Mouse (Mus musculus): ENCODE measurements at regions not wholly inside any gene's neighbourhood (a gene's known extent, or its start where the extent isn't known, plus 50 kb on each side); places are given as distances from the start of the nearest gene placed in this dataset.
"Not testable (repeated sequence)": the region's sequence is repeated elsewhere in the genome, so short reads cannot be mapped to it uniquely, and the experiment has no call there.

DNA sequence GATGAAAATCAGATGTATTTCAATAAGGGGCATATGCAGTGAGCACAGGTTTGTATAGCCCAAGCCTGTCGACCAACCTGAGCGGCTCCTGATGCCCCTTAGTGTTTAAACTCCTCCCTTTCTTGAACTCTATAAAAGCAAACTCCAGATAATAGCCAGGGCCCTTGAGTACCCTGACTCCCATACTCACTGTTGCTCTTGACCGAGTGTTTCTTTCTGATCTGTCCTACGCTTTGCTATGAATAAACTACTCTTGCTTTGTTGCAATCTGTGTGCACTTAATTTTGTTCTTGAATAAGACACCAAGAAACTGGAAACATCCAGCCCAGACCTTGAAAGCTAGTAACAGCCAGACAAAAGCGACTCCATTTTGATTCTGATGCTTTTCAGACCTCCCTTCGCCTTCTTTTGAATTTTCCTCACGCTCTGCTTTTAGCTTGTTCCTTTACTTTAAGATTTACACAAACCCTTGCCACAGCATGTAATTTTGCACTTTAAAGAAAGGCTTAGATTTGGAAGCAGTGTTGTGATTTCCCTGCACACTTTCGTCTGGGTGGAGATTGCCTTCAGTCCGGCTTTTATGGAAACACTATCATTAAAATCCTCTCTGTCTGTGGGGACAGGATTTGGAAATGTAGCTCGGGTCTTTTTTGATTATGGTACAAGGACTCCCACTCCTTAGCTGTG lies 149.1 kb downstream of the Gm5426 start:
- Histone ChIP-seq H3K36me3 (no peaks in the 10 kb centered on the region), H3K9me3 (no peaks in the 10 kb centered on the region), H3K4me1 (peaks cover 7% of the 10 kb centered on the region), H3K4me3 (no peak overlapping the region), H3K4me2 (no peak overlapping the region), H3K27me3 (no peaks in the 10 kb centered on the region), H3K9ac (no peak overlapping the region), H3K27ac (no peak overlapping the region)
- no peak for ATAC-seq (ENCODE audit: insufficient number of reproducible peaks, insufficient read depth, low FRiP score, low TSS enrichment, low read depth)
- 57% methylated on average over 10 of the region's 10 CpGs for WGBS

GRCm38 (mm10) chr10:96286094-96286485 lies 149.7 kb downstream of the Gm5426 start:
- Histone ChIP-seq H3K4me1 (peaks cover 7% of the 10 kb centered on the region), H3K36me3 (no peaks in the 10 kb centered on the region), H3K27me3 (no peaks in the 10 kb centered on the region), H3K4me3 (no peak overlapping the region), H3K4me2 (no peak overlapping the region), H3K9ac (no peak overlapping the region), H3K9me3 (no peaks in the 10 kb centered on the region), H3K27ac (0 out of 2 replicates have a peak overlapping the region, but pooled peaks have one; percentile 2)
- WGBS, result 63% methylated on average over 2 of the region's 2 CpGs
- no peak for ATAC-seq (ENCODE audit: insufficient number of reproducible peaks, insufficient read depth, low FRiP score, low TSS enrichment, low read depth)

DNA sequence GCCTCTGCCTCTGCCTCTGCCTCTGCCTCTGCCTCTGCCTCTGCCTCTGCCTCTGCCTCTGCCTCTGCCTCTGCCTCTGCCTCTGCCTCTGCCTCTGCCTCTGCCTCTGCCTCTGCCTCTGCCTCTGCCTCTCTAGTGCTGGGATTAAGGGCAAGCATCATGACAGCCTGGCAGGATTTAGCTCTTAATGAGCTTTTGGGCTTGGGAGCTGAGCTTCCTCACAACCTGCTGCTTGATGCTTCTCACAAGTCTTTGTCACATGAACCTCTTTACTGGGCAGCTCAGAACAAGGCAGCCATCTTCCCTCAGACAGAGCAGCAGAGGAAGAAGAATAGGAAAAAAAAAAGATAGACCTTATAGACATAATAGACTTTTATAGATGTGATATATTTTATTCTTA lies 152.6 kb downstream of the Gm5426 start:
- H3K27me3 ChIP-seq; H3K9ac ChIP-seq; H3K9me3 ChIP-seq; H3K4me2 ChIP-seq; H3K27ac ChIP-seq; ATAC-seq (ENCODE audit: insufficient number of reproducible peaks, insufficient read depth, low FRiP score, low TSS enrichment, low read depth); H3K4me3 ChIP-seq; H3K36me3 ChIP-seq; H3K4me1 ChIP-seq: not testable (repeated sequence)

GRCm38 (mm10) chr10:96293622-96294021 lies 157.2 kb downstream of the Gm5426 start:
- Histone ChIP-seq H3K9ac (no peak overlapping the region), H3K4me2 (peak overlapping the region; percentile 7; the same call in 1 of the 2 replicates), H3K9me3 (no peaks in the 10 kb centered on the region), H3K4me1 (peaks cover 15% of the 10 kb centered on the region), H3K4me3 (no peak overlapping the region), H3K36me3 (no peaks in the 10 kb centered on the region), H3K27me3 (no peaks in the 10 kb centered on the region), H3K27ac (no peak overlapping the region)
- no peak for ATAC-seq (ENCODE audit: insufficient number of reproducible peaks, insufficient read depth, low FRiP score, low TSS enrichment, low read depth)
- WGBS, result 32% methylated on average over 7 of the region's 7 CpGs

DNA sequence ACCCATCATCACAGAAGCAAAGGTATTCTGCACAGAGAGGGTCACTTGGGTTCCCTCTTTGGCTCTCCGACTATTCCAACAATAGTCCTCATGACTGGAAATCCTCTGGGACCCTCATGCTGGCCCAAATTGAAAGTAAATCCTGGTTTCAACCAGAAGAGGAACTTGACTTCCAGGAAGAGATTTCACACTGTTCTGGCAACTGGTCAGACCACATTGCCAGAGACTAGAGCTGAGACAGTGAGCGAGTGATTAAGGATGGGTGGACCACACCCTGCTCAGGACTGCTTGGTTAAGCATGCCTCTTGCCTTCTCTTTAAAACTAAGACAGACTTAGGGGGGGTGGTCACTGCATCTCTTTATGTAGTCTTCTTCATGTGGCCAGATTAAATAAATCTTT lies 158.3 kb downstream of the Gm5426 start:
- no peak overlapping the region for H3K27ac ChIP-seq
- H3K36me3 ChIP-seq, result no peaks in the 10 kb centered on the region
- H3K27me3 ChIP-seq, result no peaks in the 10 kb centered on the region
- H3K4me1 ChIP-seq, result peaks cover 15% of the 10 kb centered on the region
- 64% methylated on average over 2 of the region's 2 CpGs for WGBS
- ATAC-seq (ENCODE audit: insufficient number of reproducible peaks, insufficient read depth, low FRiP score, low TSS enrichment, low read depth), result no peak
- no peak overlapping the region for H3K4me2 ChIP-seq
- no peak overlapping the region for H3K9ac ChIP-seq
- H3K4me3 ChIP-seq, result no peak overlapping the region
- no peaks in the 10 kb centered on the region for H3K9me3 ChIP-seq

DNA sequence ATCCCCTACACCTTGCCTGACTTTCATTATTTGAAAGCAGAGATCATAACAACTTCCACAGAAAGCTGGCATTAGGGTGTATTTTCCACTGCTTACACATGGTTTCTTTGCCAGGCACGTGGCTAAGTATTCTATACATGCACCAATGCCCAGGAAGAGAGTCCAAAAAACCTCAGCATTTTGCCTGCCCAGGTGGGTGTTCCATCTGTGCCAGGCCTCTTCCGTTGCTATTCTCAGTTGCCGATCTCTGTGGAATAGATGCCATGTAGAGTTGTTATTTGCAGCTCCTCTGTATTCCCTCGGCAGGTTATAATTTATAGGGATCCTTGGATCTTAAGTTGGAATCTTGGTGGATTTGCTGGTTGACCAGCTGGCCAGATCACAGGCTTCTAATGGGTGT lies 161.3 kb downstream of the Gm5426 start:
- Histone ChIP-seq H3K9ac (no peak overlapping the region), H3K9me3 (no peaks in the 10 kb centered on the region), H3K4me1 (peaks cover 18% of the 10 kb centered on the region), H3K4me2 (no peak overlapping the region), H3K27ac (no peak overlapping the region), H3K36me3 (no peaks in the 10 kb centered on the region), H3K27me3 (no peaks in the 10 kb centered on the region), H3K4me3 (no peak overlapping the region)
- WGBS, result 85% methylated on average over 4 of the region's 4 CpGs
- ATAC-seq (ENCODE audit: insufficient number of reproducible peaks, insufficient read depth, low FRiP score, low TSS enrichment, low read depth), result no peak

GRCm38 (mm10) chr10:96298566-96298965 lies 162.2 kb downstream of the Gm5426 start:
- WGBS, result 75% methylated on average over 5 of the region's 5 CpGs
- no peak for ATAC-seq (ENCODE audit: insufficient number of reproducible peaks, insufficient read depth, low FRiP score, low TSS enrichment, low read depth)
- Histone ChIP-seq H3K36me3 (no peaks in the 10 kb centered on the region), H3K9me3 (no peaks in the 10 kb centered on the region), H3K4me1 (peaks cover 18% of the 10 kb centered on the region), H3K9ac (no peak overlapping the region), H3K4me2 (no peak overlapping the region), H3K4me3 (no peak overlapping the region), H3K27ac (no peak overlapping the region), H3K27me3 (no peaks in the 10 kb centered on the region)

- no peaks in the 10 kb centered on the region for H3K36me3 ChIP-seq
- H3K4me1 ChIP-seq, result peaks cover 34% of the 10 kb centered on the region
- 39% methylated on average over 7 of the region's 7 CpGs for WGBS
- H3K27me3 ChIP-seq, result no peaks in the 10 kb centered on the region
- no peak overlapping the region for H3K9ac ChIP-seq
- no peak overlapping the region for H3K4me3 ChIP-seq
- no peak for ATAC-seq (ENCODE audit: insufficient number of reproducible peaks, insufficient read depth, low FRiP score, low TSS enrichment, low read depth)
- H3K4me2 ChIP-seq, result 0 out of 2 replicates have a peak overlapping the region, but pooled peaks have one; percentile 7
- no peaks in the 10 kb centered on the region for H3K9me3 ChIP-seq
- no peak overlapping the region for H3K27ac ChIP-seq
Measured at GRCm38 (mm10) chr10:96305701-96306100, 169.3 kb downstream of the Gm5426 start.

- 29% methylated on average over 7 of the region's 7 CpGs for WGBS
- ATAC-seq (ENCODE audit: insufficient number of reproducible peaks, insufficient read depth, low FRiP score, low TSS enrichment, low read depth), result no peak
- no peaks in the 10 kb centered on the region for H3K27me3 ChIP-seq
- no peaks in the 10 kb centered on the region for H3K36me3 ChIP-seq
- H3K9ac ChIP-seq, result no peak overlapping the region
- no peak overlapping the region for H3K4me3 ChIP-seq
- no peak overlapping the region for H3K4me2 ChIP-seq
- H3K4me1 ChIP-seq, result peaks cover 31% of the 10 kb centered on the region
- H3K27ac ChIP-seq, result peak overlapping the region; percentile 22; the same call in 1 of the 2 replicates
- peaks cover 8% of the 10 kb centered on the region; the same call in 1 of the 2 replicates for H3K9me3 ChIP-seq
Measured at GRCm38 (mm10) chr10:96308713-96309445, 172.5 kb downstream of the Gm5426 start.

- no peak overlapping the region for H3K4me3 ChIP-seq
- peak overlapping the region; percentile 22; the same call in 1 of the 2 replicates for H3K27ac ChIP-seq
- H3K36me3 ChIP-seq, result no peaks in the 10 kb centered on the region
- peaks cover 8% of the 10 kb centered on the region; the same call in 1 of the 2 replicates for H3K9me3 ChIP-seq
- H3K4me1 ChIP-seq, result peaks cover 31% of the 10 kb centered on the region
- H3K9ac ChIP-seq, result no peak overlapping the region
- no peaks in the 10 kb centered on the region for H3K27me3 ChIP-seq
- ATAC-seq (ENCODE audit: insufficient number of reproducible peaks, insufficient read depth, low FRiP score, low TSS enrichment, low read depth), result no peak
- no peak overlapping the region for H3K4me2 ChIP-seq
- 81% methylated on average over 4 of the region's 4 CpGs for WGBS
Measured at GRCm38 (mm10) chr10:96309766-96310165, 173.4 kb downstream of the Gm5426 start.

- Histone ChIP-seq H3K36me3 (no peaks in the 10 kb centered on the region), H3K27me3 (no peaks in the 10 kb centered on the region), H3K9ac (no peak overlapping the region), H3K4me1 (no peaks in the 10 kb centered on the region), H3K27ac (no peak overlapping the region), H3K9me3 (no peaks in the 10 kb centered on the region), H3K4me3 (no peak overlapping the region), H3K4me2 (no peak overlapping the region)
- WGBS, result 97% methylated on average over 1 of the region's 1 CpGs
- no peak for ATAC-seq (ENCODE audit: insufficient number of reproducible peaks, insufficient read depth, low FRiP score, low TSS enrichment, low read depth)
Measured at GRCm38 (mm10) chr10:96325297-96325696, 188.9 kb downstream of the Gm5426 start.

All from embryonic facial prominence, embryonic 13.5 days (tissue).